Mouse (Mus musculus) midbrain, embryonic 10.5 days (tissue): ENCODE measurements at regions not wholly inside any gene's neighbourhood (a gene's known extent, or its start where the extent isn't known, plus 50 kb on each side); places are given as distances from the start of the nearest gene placed in this dataset.

Experiments
- DNase-seq: peaks from one replicate; pipeline ENCODE4 v3.0.0-alpha.2; 2017; ENCODE audit warnings: low spot score
- H3K27ac ChIP-seq: fragments of 300-500 bp; sonication (generic); replicated peaks from 2 replicates; pipeline ENCODE4 v1.5.1; 2016; ENCODE audit warnings: mild to moderate bottlenecking
- H3K27me3 ChIP-seq: fragments of 300-500 bp; sonication (generic); 2 replicates; pipeline ENCODE4 v1.6.1; 2016; ENCODE audit warnings: low read depth, mild to moderate bottlenecking; ENCODE audit not compliant: poor library complexity, severe bottlenecking
- H3K36me3 ChIP-seq: fragments of 300-500 bp; sonication (generic); 2 replicates; pipeline ENCODE4 v1.6.1; 2016; ENCODE audit warnings: mild to moderate bottlenecking, moderate library complexity
- H3K4me1 ChIP-seq: fragments of 300-500 bp; sonication (generic); 2 replicates; pipeline ENCODE4 v1.6.1; 2016
- H3K4me3 ChIP-seq: fragments of 300-500 bp; sonication (generic); 2 replicates; pipeline ENCODE4 v1.5.1; 2016; ENCODE audit warnings: mild to moderate bottlenecking, moderate library complexity
- H3K9me3 ChIP-seq: fragments of 300-500 bp; sonication (generic); replicated peaks from 2 replicates; pipeline ENCODE4 v1.6.1; 2016; ENCODE audit warnings: mild to moderate bottlenecking
- WGBS: fragments of 180-500 bp; shearing (Covaris S2); methylation state at CpG from one replicate; pipeline ENCODE4 v1.1.7; 2016; 5-methylcytosine and 5-hydroxymethylcytosine counted together

DNA sequence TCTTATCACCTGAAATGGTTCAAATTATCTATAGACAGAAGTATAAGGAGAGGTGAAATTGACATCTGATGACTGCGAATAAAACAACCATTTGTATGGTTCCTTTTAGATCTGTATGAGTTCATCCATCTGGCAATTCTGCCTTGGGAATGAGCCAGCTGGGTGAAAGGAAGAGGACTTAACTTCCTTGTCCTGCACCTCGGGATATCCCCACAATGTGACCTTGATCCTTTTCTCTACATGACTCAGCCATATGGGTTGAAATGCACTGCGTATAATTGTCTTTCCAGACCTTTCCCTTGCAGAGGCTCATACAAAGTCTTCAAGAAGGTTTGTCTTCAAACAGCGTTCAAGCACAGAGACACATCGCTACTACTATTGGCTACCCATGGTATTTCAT is 292.6 kb upstream of the Pitrm1 start:
- Histone ChIP-seq H3K36me3 (no peaks in the 10 kb centered on the region), H3K4me1 (peaks cover 11% of the 10 kb centered on the region; the same call in 1 of the 2 replicates), H3K27ac (no peak overlapping the region), H3K4me3 (no peak overlapping the region), H3K9me3 (no peaks in the 10 kb centered on the region), H3K27me3 (no peaks in the 10 kb centered on the region)
- DNase-seq: no peak
- WGBS: 88% methylated on average over 5 of the region's 5 CpGs

DNA sequence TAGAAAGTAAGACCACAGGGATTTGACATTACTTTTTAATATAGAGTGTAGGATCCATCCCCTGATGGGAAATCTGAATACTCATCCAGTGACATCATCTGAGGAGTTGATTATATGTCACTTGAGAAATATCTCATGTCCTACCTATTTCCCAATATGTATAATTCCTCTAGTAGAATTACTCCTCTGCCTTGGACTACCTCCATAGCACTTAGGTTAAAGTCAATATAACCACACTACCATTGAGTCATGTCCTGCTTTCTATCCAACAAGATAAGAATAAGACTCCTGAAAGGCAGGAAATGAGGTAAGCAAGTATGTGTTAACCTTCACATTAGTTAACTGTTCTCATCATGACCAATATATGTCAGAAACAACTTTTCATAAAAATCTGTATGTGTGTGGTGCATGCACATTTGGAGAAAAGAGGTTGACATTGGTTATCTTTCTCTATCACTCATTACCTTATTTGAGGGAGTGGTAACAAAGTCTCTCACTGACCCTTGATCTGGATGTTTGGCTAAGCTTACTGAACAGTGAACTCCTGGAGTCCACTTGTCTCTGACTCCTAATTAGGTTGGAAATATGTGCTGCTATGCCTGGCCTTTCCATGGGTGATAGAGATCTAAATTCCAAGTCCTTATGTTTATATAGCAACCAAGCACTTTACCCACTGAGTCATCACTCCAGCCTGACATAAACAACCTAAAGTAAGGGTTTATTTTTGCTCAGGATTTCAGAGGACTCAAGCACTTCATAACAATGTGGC is 292.0 kb upstream of the Pitrm1 start:
- no peaks in the 10 kb centered on the region for H3K9me3 ChIP-seq
- H3K27me3 ChIP-seq: no peaks in the 10 kb centered on the region

DNA sequence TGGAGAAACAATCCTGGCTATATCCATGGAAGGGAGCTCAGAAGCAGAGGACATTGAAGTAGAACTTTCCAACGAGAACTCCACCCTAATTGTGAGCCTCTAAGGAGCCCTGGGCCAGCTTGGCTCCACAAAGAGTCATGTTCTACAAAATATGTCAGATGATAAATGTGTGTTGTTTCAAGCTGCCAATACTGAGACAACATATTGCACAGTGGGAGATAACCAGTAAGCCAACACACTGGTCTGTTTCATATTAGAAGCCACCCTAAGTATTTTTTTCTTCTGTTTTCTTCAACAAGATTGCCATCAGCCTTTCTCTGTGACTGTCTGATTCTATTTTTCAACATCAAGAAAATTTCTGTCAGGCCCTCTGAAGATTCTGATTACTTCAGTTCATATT is 289.5 kb upstream of the Pitrm1 start:
- no peak overlapping the region for H3K4me3 ChIP-seq
- no peak for DNase-seq
- no peaks in the 10 kb centered on the region for H3K4me1 ChIP-seq
- H3K36me3 ChIP-seq: no peaks in the 10 kb centered on the region
- no peaks in the 10 kb centered on the region for H3K27me3 ChIP-seq
- no peaks in the 10 kb centered on the region for H3K9me3 ChIP-seq
- 77% methylated on average over 1 of the region's 1 CpGs for WGBS
- no peak overlapping the region for H3K27ac ChIP-seq

More for the DNA sequence above, 292.0 kb upstream of the Pitrm1 start:
- H3K36me3 ChIP-seq: no peaks in the 10 kb centered on the region
- no peak overlapping the region for H3K4me3 ChIP-seq
- no peak for DNase-seq
- H3K4me1 ChIP-seq: peaks cover 7% of the 10 kb centered on the region; the same call in 1 of the 2 replicates
- no peak overlapping the region for H3K27ac ChIP-seq

DNA sequence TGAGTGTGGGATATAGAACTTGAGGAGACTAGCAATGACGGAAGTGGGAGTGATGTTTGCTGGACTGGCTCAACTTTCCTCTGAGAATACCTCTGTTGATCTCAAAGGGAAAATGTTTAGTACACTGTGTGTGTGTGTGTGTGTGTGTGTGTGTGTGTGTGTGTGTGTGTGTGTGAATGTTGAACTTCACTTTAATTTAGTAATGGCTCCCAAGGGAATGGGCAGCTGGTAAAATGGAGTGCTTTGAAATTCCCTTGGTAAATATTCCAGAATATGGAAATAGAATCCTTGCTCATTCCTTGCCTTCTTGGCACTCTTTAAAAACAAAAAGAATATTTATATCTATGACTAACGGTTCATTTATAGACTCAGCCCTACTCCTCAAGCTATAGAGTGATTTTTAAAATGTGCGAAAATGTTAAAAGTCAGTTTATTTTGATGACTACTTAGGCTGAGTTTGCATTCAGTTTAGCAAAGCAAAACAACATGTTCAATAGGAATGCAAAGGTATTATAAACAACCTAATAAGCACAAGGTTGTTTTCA is 287.6 kb upstream of the Pitrm1 start:
- H3K4me1 ChIP-seq: no peaks in the 10 kb centered on the region
- DNase-seq: no peak
- no peak overlapping the region for H3K27ac ChIP-seq
- H3K27me3 ChIP-seq: no peaks in the 10 kb centered on the region
- 84% methylated on average over 3 of the region's 3 CpGs for WGBS
- no peaks in the 10 kb centered on the region for H3K9me3 ChIP-seq
- no peak overlapping the region for H3K4me3 ChIP-seq
- no peaks in the 10 kb centered on the region for H3K36me3 ChIP-seq

DNA sequence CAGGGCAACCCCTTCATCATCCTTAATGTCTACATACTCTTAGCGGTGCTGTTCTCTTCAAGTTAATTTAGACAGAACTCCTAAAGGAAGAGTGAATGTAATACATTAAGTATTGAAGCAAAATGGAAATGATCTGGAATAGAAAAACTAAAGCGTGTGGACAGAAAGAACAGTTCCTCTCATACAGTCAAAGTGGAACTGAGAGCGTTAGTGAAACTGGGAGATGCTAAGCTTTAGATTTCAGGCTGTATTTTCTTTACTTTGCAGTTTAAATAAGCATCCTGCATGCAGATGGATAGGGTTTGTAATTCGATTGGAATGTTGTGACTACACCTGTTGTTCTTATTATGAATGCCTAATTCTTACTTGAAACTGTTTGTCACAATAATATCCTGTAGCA is 286.5 kb upstream of the Pitrm1 start:
- Histone ChIP-seq H3K4me3 (no peak overlapping the region), H3K36me3 (no peaks in the 10 kb centered on the region), H3K27me3 (no peaks in the 10 kb centered on the region), H3K27ac (no peak overlapping the region), H3K4me1 (no peaks in the 10 kb centered on the region), H3K9me3 (no peaks in the 10 kb centered on the region)
- DNase-seq: no peak
- WGBS: 92% methylated on average over 4 of the region's 4 CpGs

DNA sequence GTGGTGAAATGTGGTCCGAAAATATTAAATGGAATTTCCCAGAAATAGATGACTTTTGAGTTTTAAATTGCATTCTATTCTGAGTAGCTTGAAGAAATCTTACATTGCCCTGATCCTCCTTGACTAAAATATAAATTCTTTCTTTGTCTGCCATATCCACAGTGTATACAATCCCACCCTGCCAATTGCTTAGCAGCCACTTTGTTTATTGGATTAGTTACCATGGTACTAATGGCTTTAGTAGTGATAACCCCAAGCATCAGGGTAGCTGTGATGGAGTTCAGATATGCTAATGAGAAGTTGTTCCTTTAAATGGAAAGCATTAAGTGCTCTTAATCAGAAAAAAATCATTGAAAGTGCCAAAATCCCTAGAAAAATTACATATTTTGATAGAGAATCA is 277.4 kb upstream of the Pitrm1 start:
- Histone ChIP-seq H3K4me1 (no peaks in the 10 kb centered on the region), H3K4me3 (no peak overlapping the region), H3K36me3 (no peaks in the 10 kb centered on the region), H3K9me3 (no peaks in the 10 kb centered on the region), H3K27ac (no peak overlapping the region), H3K27me3 (no peaks in the 10 kb centered on the region)
- no peak for DNase-seq
- WGBS: 92% methylated on average over 1 of the region's 1 CpGs

DNA sequence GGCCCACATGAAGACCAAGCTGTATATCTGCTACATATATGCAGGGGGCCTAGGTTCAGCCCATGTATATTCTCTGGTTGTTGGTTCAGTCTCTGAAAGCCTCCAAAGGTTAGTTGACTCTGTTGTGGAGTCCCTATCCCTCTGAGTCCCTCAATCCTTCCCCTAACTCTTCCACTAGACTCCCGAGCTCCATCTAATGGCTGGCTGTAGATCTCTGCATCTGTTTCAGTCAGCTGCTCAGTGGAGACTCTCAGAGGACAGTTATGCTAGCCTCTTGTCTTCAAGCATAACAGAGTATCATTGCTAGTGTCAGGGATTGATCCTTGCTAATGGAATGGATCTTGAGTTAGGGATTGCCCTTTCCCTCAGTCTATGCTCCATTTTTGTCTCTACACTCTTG is 275.0 kb upstream of the Pitrm1 start:
- Histone ChIP-seq H3K36me3 (no peaks in the 10 kb centered on the region), H3K4me3 (no peak overlapping the region), H3K9me3 (no peaks in the 10 kb centered on the region), H3K4me1 (no peaks in the 10 kb centered on the region), H3K27ac (no peak overlapping the region), H3K27me3 (no peaks in the 10 kb centered on the region)
- 67% methylated on average over 1 of the region's 1 CpGs for WGBS
- no peak for DNase-seq

DNA sequence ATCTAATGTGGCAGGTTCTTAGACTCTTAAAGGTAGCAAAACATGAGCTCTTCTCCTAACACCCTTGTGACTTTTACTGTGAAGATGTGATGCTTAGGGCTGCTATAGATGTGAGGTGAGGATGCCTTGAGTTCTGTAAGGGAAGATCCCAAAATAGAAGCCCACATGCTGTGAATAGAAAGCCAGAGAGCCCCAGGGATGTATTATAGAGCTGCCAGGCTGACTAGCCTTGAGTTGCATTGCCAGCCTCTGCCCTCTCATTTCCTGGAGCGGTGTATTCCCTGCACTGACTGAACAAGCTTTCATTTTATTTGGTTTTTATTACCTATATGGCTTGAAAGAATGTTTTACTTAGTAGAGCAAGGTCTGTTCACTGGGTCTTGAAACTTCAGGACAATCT is 267.9 kb upstream of the Pitrm1 start:
- no peak overlapping the region for H3K27ac ChIP-seq
- WGBS: 88% methylated on average over 1 of the region's 1 CpGs
- no peaks in the 10 kb centered on the region for H3K27me3 ChIP-seq
- H3K4me3 ChIP-seq: no peak overlapping the region
- no peaks in the 10 kb centered on the region for H3K36me3 ChIP-seq
- H3K4me1 ChIP-seq: no peaks in the 10 kb centered on the region
- no peaks in the 10 kb centered on the region for H3K9me3 ChIP-seq
- DNase-seq: no peak

DNA sequence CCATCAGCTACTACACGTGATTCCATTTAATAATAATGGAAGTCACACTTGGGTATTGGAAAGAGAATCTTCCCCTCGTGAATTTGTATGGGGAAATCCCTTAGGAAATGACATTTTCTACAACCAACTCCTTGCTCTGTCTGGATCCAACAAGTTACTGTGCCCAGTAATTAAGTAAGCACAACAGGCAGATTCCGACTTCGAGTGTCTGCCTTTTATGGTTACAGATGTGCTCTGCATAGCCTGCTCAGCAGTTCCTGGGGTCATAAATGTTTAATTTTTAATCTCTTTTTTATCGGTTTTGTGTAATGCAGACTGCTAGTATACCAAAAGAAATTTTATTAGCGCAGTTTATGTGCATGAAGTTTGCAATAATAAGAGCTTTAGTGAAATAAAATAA is 259.8 kb upstream of the Pitrm1 start:
- Histone ChIP-seq H3K36me3 (no peaks in the 10 kb centered on the region), H3K4me3 (no peak overlapping the region), H3K27ac (no peak overlapping the region), H3K4me1 (no peaks in the 10 kb centered on the region), H3K27me3 (no peaks in the 10 kb centered on the region), H3K9me3 (no peaks in the 10 kb centered on the region)
- no peak for DNase-seq
- WGBS: 85% methylated on average over 6 of the region's 6 CpGs

DNA sequence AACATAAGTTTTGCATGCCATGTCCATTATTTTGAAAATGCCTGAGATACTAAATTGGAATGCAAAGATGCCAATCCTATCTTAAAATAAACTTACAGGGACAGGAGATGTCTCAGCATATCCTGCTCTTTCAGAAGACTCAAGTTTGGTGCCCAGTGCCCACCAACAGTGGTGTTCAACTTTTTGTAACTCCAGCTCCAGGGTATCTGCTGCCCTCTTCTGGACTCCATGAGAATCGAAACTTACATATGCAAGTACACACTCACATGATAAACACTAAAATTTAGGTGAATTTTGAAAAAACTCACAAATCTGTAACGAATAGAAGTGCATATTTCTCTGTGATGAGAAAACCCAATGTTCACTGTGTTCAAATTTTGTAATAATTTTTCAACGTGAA is 255.9 kb upstream of the Pitrm1 start:
- Histone ChIP-seq H3K27ac (no peak overlapping the region), H3K4me1 (peaks cover 3% of the 10 kb centered on the region; the same call in 1 of the 2 replicates), H3K36me3 (no peaks in the 10 kb centered on the region), H3K27me3 (no peaks in the 10 kb centered on the region), H3K4me3 (no peak overlapping the region), H3K9me3 (no peaks in the 10 kb centered on the region)
- no peak for DNase-seq
- WGBS: 55% methylated on average over 3 of the region's 3 CpGs

DNA sequence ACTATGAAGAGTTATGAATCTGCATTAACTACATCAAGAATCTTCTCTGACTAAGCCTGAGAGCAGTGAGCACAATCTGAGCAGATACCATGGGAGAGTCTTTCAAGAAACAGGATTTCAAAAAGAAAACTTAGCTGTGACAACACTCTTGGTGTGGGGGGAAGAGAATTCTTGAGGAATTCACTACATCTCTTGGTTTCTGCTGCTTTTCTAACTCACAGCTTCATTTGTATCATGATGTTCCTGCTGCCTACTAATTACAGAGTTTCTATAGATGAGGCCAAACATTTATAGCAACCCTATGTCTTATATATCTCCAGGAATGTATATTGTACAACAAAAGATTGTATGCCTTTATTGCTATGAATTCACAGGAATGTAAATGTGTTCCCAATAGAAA is 242.2 kb upstream of the Pitrm1 start:
- Histone ChIP-seq H3K4me1 (no peaks in the 10 kb centered on the region), H3K27me3 (no peaks in the 10 kb centered on the region), H3K9me3 (no peaks in the 10 kb centered on the region), H3K36me3 (no peaks in the 10 kb centered on the region), H3K4me3 (no peak overlapping the region), H3K27ac (no peak overlapping the region)
- no peak for DNase-seq

DNA sequence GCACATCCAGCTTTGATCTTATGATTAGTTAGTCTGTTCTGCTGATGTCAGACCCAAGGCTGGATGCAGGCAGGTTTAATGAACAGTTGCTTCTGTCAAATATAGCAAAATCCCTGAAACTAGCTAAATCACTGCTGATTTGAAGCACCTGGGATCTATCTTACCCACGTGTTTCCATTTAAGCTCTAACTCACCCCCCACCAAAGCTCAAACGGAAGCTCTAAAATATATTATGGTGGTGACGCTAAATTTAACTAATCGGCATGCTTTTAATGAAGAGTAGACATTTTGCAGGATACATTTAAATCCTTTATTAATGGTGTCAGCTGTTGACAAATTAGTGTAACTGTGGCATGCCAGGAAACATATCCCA is 241.3 kb upstream of the Pitrm1 start:
- Histone ChIP-seq H3K9me3 (no peaks in the 10 kb centered on the region), H3K27ac (no peak overlapping the region), H3K27me3 (no peaks in the 10 kb centered on the region), H3K4me3 (no peak overlapping the region), H3K4me1 (no peaks in the 10 kb centered on the region), H3K36me3 (no peaks in the 10 kb centered on the region)
- DNase-seq: no peak
- WGBS: 84% methylated on average over 4 of the region's 4 CpGs

DNA sequence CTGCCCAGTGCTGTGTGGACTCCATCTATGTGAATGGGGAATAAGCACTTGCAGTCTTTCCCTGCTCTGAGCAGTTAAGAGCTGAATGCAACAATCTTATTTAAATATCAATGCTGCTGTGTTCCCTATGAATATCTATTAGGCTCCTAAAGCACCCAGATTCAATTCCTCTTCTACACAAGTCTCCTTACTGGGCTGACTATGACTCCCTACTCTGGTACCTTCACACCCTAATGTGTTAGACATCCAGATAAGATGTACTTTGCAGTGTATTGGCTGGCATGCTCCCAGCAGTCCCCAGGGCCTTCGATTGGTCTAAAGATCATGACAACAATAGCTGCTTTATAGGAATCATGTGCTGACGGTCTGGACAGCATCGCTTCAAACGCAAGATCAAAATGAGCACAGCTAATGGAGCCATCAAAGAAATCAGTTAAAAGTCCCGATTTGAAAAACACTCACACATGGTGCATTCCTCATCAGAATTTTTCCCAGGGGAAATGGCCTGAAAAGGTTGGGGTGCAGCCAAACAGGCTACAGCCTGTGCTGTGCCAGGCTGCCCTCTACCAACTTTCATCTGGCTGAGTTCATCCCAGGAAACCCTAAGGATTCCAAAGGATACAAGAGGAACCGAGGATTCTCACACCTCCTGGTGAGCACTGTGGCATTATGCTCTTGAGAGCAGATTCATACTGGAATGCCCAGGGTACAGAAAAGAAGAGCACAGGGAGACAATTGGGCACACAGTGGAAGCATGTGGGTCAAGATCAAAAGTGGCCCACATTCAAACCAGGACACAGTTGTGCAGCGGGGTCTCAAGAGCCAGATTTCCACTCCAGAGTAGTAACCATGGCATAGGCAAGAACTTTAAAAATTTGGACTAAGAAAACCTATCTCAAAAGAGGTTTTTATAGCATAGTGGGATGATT is 240.7 kb upstream of the Pitrm1 start:
- no peaks in the 10 kb centered on the region for H3K4me1 ChIP-seq
- no peaks in the 10 kb centered on the region for H3K9me3 ChIP-seq
- no peaks in the 10 kb centered on the region for H3K36me3 ChIP-seq
- H3K27ac ChIP-seq: no peak overlapping the region
- DNase-seq: no peak
- no peak overlapping the region for H3K4me3 ChIP-seq
- no peaks in the 10 kb centered on the region for H3K27me3 ChIP-seq
- 84% methylated on average over 7 of the region's 7 CpGs for WGBS
